Mouse (Mus musculus) CH12.LX (cell line): Measurements from ENCODE around the gene Styxl1. TPM values are rescaled to one million over a fixed set of nuclear protein-coding genes. Genes with fewer than 3 reads are reported as not detected.

Source experiments
- DNase-seq: peaks from one replicate; pipeline ENCODE4 v3.0.0-alpha.2; 2013; ENCODE audit errors: extremely low read depth
- H3K27ac ChIP-seq: 2 replicates; pipeline ENCODE4 v1.5.1; 2012; ENCODE audit warnings: low read depth, mild to moderate bottlenecking, control low read depth, moderate library complexity; ENCODE audit not compliant: insufficient read depth
- H3K27me3 ChIP-seq: replicated peaks from 2 replicates; pipeline ENCODE3; 2012; ENCODE audit warnings: inconsistent platforms
- H3K36me3 ChIP-seq, 2 experiments: replicated peaks in 1 of 2; 2 replicates each; pipeline versions ENCODE3 to v1.6.1; 2012; ENCODE audit warnings: inconsistent platforms in 1 of 2, low read length in 1 of 2, mild to moderate bottlenecking in 1 of 2, mixed read lengths in 1 of 2, moderate library complexity in 1 of 2; ENCODE audit not compliant: control insufficient read depth in 1 of 2, insufficient read depth in 1 of 2
- H3K4me1 ChIP-seq, 2 experiments: 2 replicates each; pipeline ENCODE4 v1.6.1; 2012; ENCODE audit warnings: inconsistent platforms in 1 of 2, moderate library complexity in 1 of 2; ENCODE audit not compliant: insufficient read depth in 2 of 2, control insufficient read depth in 1 of 2
- H3K4me2 ChIP-seq: 2 replicates; pipeline ENCODE4 v1.6.1; 2012; ENCODE audit warnings: low read depth, mild to moderate bottlenecking, control low read depth; ENCODE audit not compliant: poor library complexity, insufficient read depth, severe bottlenecking
- H3K4me3 ChIP-seq, 3 experiments: fragments of 150-350 bp in 1 of 3; sonication (generic) in 1 of 3; replicated peaks in 1 of 3; 2 replicates each; pipeline versions ENCODE3 to v1.5.1; 2011 to 2012; ENCODE audit warnings: low read depth in 2 of 3, low read length in 2 of 3, mild to moderate bottlenecking in 2 of 3, moderate library complexity in 2 of 3, control low read depth in 1 of 3, improper control_type of control experiment in 1 of 3, inconsistent platforms in 1 of 3, mixed read lengths in 1 of 3; ENCODE audit not compliant: poor library complexity in 1 of 3
- H3K79me2 ChIP-seq: replicated peaks from 2 replicates; pipeline ENCODE4 v1.6.1; 2012; ENCODE audit warnings: mild to moderate bottlenecking, moderate library complexity; ENCODE audit not compliant: control insufficient read depth, poor library complexity, insufficient read depth, severe bottlenecking; ENCODE audit errors: extremely low read depth
- H3K9ac ChIP-seq: 2 replicates; pipeline ENCODE4 v1.6.1; 2012; ENCODE audit warnings: low read depth, mild to moderate bottlenecking, control low read depth, moderate library complexity; ENCODE audit not compliant: insufficient read depth
- H3K9me3 ChIP-seq: replicated peaks from 2 replicates; pipeline ENCODE3; 2012; ENCODE audit warnings: low read length, inconsistent platforms, mixed read lengths
- BHLHE40 ChIP-seq: IDR thresholded peaks from 2 replicates; pipeline ENCODE4 v1.6.1; 2011; ENCODE audit warnings: mild to moderate bottlenecking, low read depth, low read length, improper control_type of control experiment
- CHD1 ChIP-seq: IDR thresholded peaks from 2 replicates; pipeline ENCODE4 v1.6.1; 2012; ENCODE audit warnings: low read depth, low read length, improper control_type of control experiment, inconsistent platforms
- CTCF ChIP-seq, 2 experiments: IDR thresholded peaks in 1 of 2; conservative IDR thresholded peaks in 1 of 2; 2 replicates each; pipeline ENCODE4 v1.5.1; 2011 to 2012; ENCODE audit warnings: low read depth in 2 of 2, low read length in 2 of 2, improper control_type of control experiment in 1 of 2, inconsistent platforms in 1 of 2, mild to moderate bottlenecking in 1 of 2, moderate library complexity in 1 of 2
- E2F4 ChIP-seq: IDR thresholded peaks from 2 replicates; pipeline ENCODE4 v1.6.1; 2011; ENCODE audit warnings: low read depth, low read length, improper control_type of control experiment; ENCODE audit not compliant: insufficient replicate concordance
- ELF1 ChIP-seq: IDR thresholded peaks from 2 replicates; pipeline ENCODE4 v1.6.1; 2014; ENCODE audit warnings: low read depth, mild to moderate bottlenecking, inconsistent platforms, low read length, improper control_type of control experiment
- EP300 ChIP-seq: IDR thresholded peaks from 2 replicates; pipeline ENCODE4 v1.6.1; 2011; ENCODE audit warnings: low read length, improper control_type of control experiment
- ETS1 ChIP-seq: conservative IDR thresholded peaks from 2 replicates; pipeline ENCODE4 v1.6.1; 2012; ENCODE audit warnings: low read depth, mild to moderate bottlenecking, inconsistent platforms, low read length, improper control_type of control experiment, moderate library complexity
- GABPA ChIP-seq: IDR thresholded peaks from 2 replicates; pipeline ENCODE4 v1.6.1; 2012; ENCODE audit warnings: low read depth, low read length, improper control_type of control experiment, inconsistent platforms; ENCODE audit not compliant: insufficient replicate concordance
- IRF4 ChIP-seq: IDR thresholded peaks from 2 replicates; pipeline ENCODE4 v1.6.1; 2014; ENCODE audit warnings: low read depth, mild to moderate bottlenecking, inconsistent platforms, low read length, improper control_type of control experiment
- JUND ChIP-seq: conservative IDR thresholded peaks from 2 replicates; pipeline ENCODE4 v1.6.1; 2011; ENCODE audit warnings: low read depth, low read length, improper control_type of control experiment
- MAFK ChIP-seq: IDR thresholded peaks from 2 replicates; pipeline ENCODE4 v1.6.1; 2011; ENCODE audit warnings: low read length, improper control_type of control experiment; ENCODE audit not compliant: insufficient replicate concordance
- MAX ChIP-seq: IDR thresholded peaks from 2 replicates; pipeline ENCODE4 v1.6.1; 2011; ENCODE audit warnings: low read length, improper control_type of control experiment
- MAZ ChIP-seq: IDR thresholded peaks from 2 replicates; pipeline ENCODE4 v1.6.1; 2012; ENCODE audit warnings: low read depth, mild to moderate bottlenecking, inconsistent platforms, low read length, improper control_type of control experiment, moderate library complexity
- MEF2A ChIP-seq: IDR thresholded peaks from 2 replicates; pipeline ENCODE4 v1.6.1; 2014; ENCODE audit warnings: low read depth, mild to moderate bottlenecking, inconsistent platforms, low read length, improper control_type of control experiment, borderline replicate concordance
- MXI1 ChIP-seq: IDR thresholded peaks from 2 replicates; pipeline ENCODE4 v1.6.1; 2011; ENCODE audit warnings: mild to moderate bottlenecking, low read depth, low read length, improper control_type of control experiment
- MYC ChIP-seq: IDR thresholded peaks from 2 replicates; pipeline ENCODE4 v1.6.1; 2011; ENCODE audit warnings: low read depth, mild to moderate bottlenecking, improper control_type of control experiment, low read length
- NELFE ChIP-seq: IDR thresholded peaks from 2 replicates; pipeline ENCODE4 v1.6.1; 2011; ENCODE audit warnings: low read depth, low read length, improper control_type of control experiment
- NRF1 ChIP-seq: IDR thresholded peaks from 2 replicates; pipeline ENCODE4 v1.6.1; 2014; ENCODE audit warnings: low read depth, mild to moderate bottlenecking, inconsistent platforms, low read length, improper control_type of control experiment, moderate library complexity
- PAX5 ChIP-seq: IDR thresholded peaks from 2 replicates; pipeline ENCODE4 v1.6.1; 2012; ENCODE audit warnings: low read length, inconsistent platforms, mixed read lengths
- POLR2A ChIP-seq: IDR thresholded peaks from 2 replicates; pipeline ENCODE4 v1.6.1; 2011; ENCODE audit warnings: low read depth, mild to moderate bottlenecking, improper control_type of control experiment, low read length
- RAD21 ChIP-seq: IDR thresholded peaks from 2 replicates; pipeline ENCODE4 v1.6.1; 2011; ENCODE audit warnings: low read depth, mild to moderate bottlenecking, low read length, improper control_type of control experiment, moderate library complexity
- SIN3A ChIP-seq: IDR thresholded peaks from 2 replicates; pipeline ENCODE4 v1.6.1; 2012; ENCODE audit warnings: low read length, improper control_type of control experiment, inconsistent platforms
- SMC3 ChIP-seq: IDR thresholded peaks from 2 replicates; pipeline ENCODE4 v1.6.1; 2011; ENCODE audit warnings: low read depth, low read length, improper control_type of control experiment
- TCF12 ChIP-seq: IDR thresholded peaks from 2 replicates; pipeline ENCODE4 v1.6.1; 2014; ENCODE audit warnings: low read depth, mild to moderate bottlenecking, inconsistent platforms, low read length, improper control_type of control experiment
- UBTF ChIP-seq: IDR thresholded peaks from 2 replicates; pipeline ENCODE4 v1.6.1; 2012; ENCODE audit warnings: low read depth, mild to moderate bottlenecking, inconsistent platforms, low read length, improper control_type of control experiment, moderate library complexity
- USF2 ChIP-seq: conservative IDR thresholded peaks from 2 replicates; pipeline ENCODE4 v1.6.1; 2011; ENCODE audit warnings: low read depth, low read length, improper control_type of control experiment
- ZC3H11A ChIP-seq: IDR thresholded peaks from 2 replicates; pipeline ENCODE4 v1.6.1; 2012; ENCODE audit warnings: low read depth, mild to moderate bottlenecking, inconsistent platforms, low read length, improper control_type of control experiment
- dilution Hi-C: fragments of 300-500 bp; cut with MboI; formaldehyde crosslinking; loops from 2 replicates; pipeline ENCODE4 v1.14.3; 2020; ENCODE audit warnings: low sequenced_read_pairs; ENCODE audit not compliant: extremely low pct_unique_long_range_greater_than_20kb, extremely low pct_ligation_motif_present
- in situ Hi-C: fragments of 300-500 bp; cut with MboI; formaldehyde crosslinking; loops from 3 replicates; pipeline ENCODE4 v1.14.3; 2019; ENCODE audit warnings: low sequenced_read_pairs, low pct_ligation_motif_present, low pct_unique_long_range_greater_than_20kb, mixed read lengths
- polyA plus RNA-seq: library from polyadenylated mRNA; unstranded; fragments of >175 nt; gene quantifications from 2 replicates; pipeline ENCODE4 v1.2.1, GENCODE M21; 2012; ENCODE audit warnings: low read depth; ENCODE audit not compliant: insufficient read length
- total RNA-seq, 2 experiments: library from RNA; depleted of rRNA; stranded (reverse); fragments of 300-350 nt in 1 of 2; fragments of >200 nt in 1 of 2; gene quantifications; 2 replicates each; pipeline ENCODE4 v1.2.3; 2012 to 2014

Gene Styxl1
- total and polyA plus RNA-seq, 3 experiments: not detected

DNA sequence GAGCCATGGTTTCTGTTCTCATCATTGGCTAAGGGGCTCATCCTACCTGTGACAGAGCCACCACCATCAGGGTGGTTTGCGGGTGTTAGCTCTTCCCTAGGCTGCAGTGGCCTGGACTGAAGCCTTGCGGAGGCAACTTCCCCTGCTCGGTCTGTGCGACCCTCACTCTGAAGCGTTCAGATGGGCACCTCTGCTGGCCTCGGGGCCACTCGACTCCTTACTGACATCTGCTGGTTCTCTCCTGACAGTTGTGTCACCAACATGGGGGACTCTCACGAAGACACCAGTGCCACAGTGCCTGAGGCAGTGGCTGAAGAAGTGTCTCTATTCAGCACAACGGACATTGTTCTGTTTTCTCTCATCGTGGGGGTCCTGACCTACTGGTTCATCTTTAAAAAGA is 62.6 kb downstream of the Styxl1 start:
- Histone ChIP-seq H3K4me3 (no peak overlapping the region), H3K36me3 (peaks cover 23 to 56% of the 10 kb centered on the region in 2 experiments), H3K79me2 (peaks cover 7% of the 10 kb centered on the region; the same call in 1 of the 2 replicates), H3K27me3 (no peaks in the 10 kb centered on the region), H3K9me3 (no peaks in the 10 kb centered on the region), H3K4me2 (no peak overlapping the region), H3K9ac (no peak overlapping the region), H3K4me1 (peaks cover 44 to 69% of the 10 kb centered on the region in 2 experiments), H3K27ac (no peak overlapping the region)
- no peak for DNase-seq
- TF ChIP-seq RAD21 (peak; percentile 36), CTCF (conservative IDR thresholded peaks at IDR 0.05 in 1 of 2, IDR thresholded peaks at IDR 0.05 in 1 of 2; ENCODE audit: low read depth in 2 of 2, low read length in 2 of 2) (peak in 1 of 2 experiments; percentile 57; a peak in 2 of 4 replicates), SMC3 (peak; percentile 62), JUND (no peak), UBTF (no peak)
- in situ Hi-C loops (no loop called here), dilution Hi-C loops (no loop called here)

DNA sequence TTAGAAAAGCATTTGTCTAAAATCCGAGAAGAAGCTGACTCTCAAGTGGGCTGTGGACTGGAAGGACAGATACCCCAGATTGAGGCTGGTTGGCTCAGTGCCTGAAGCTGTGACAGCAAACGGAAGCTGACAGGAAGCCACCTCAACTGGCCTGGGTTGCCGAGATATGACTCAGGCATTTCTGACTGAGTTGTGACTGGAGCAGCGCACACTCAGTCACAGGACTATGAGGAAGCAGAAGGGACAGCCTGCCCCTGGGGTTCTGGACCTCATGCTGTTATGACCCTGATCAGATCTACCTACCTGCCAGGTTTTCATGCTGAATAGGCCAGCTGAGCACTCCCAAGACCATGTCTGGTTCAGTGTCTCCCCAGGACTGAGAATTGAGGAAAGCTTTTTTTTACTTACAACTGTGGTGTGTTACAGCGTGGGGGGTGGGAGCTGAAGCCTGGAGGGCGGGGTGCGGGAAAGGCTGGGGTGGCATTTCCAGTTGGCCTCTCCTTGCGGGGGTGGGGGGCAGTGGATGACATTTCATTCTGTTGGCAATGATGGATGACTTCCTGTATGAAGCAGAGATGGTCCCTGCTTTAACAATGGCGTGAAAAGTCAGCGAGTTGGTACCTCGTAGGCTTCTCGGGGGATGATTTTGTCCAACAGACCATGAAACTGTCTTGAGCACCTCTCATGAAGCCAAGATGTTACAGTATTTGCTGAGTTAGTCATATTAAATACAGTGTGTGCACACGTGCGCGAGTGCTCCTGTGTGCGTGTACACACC is 64.6 kb downstream of the Styxl1 start:
- no peaks in the 10 kb centered on the region for H3K27me3 ChIP-seq
- peak; percentile 81 for TF ChIP-seq BHLHE40
- TF ChIP-seq ETS1: peak; percentile 83
- TF ChIP-seq IRF4: peak; percentile 70
- TF ChIP-seq MYC: peak; percentile 74; the same call in 1 of the 2 replicates
- no peak for TF ChIP-seq RAD21
- no peak; the same call in 1 of the 2 replicates for TF ChIP-seq MEF2A
- TF ChIP-seq NELFE: no peak
- TF ChIP-seq E2F4: no peak
- TF ChIP-seq MAZ: no peak
- peak; percentile 71 for TF ChIP-seq NRF1
- TF ChIP-seq POLR2A: peak; percentile 65
- no peak for TF ChIP-seq ZC3H11A
- TF ChIP-seq UBTF: 0 out of 2 replicates have a peak, but pooled peaks have one; percentile 38
- no peak for TF ChIP-seq USF2
- TF ChIP-seq CHD1: no peak
- TF ChIP-seq TCF12: no peak
- TF ChIP-seq ELF1: peak; percentile 73
- TF ChIP-seq MAX: 0 out of 2 replicates have a peak, but pooled peaks have one; percentile 37
- no peak for TF ChIP-seq GABPA
- TF ChIP-seq MAFK: peak; percentile 80; the same call in 1 of the 2 replicates
- TF ChIP-seq MXI1: peak; percentile 59; the same call in 1 of the 2 replicates
- TF ChIP-seq PAX5: no peak
- TF ChIP-seq SIN3A: peak; percentile 69
- no peak for TF ChIP-seq EP300
- TF ChIP-seq, all 38 proteins: peak for 12
- Histone ChIP-seq H3K9ac (peak overlapping the region; percentile 21; the same call in 1 of the 2 replicates), H3K9me3 (peaks cover 7% of the 10 kb centered on the region), H3K4me2 (peak overlapping the region; percentile 61), H3K27ac (peak overlapping the region; percentile 61), H3K4me3 (no peak overlapping the region), H3K79me2 (peaks cover 7% of the 10 kb centered on the region; the same call in 1 of the 2 replicates), H3K36me3 (peaks cover 23 to 49% of the 10 kb centered on the region in 2 experiments), H3K4me1 (peaks cover 36 to 63% of the 10 kb centered on the region in 2 experiments)
- in situ Hi-C loops (no loop called here), dilution Hi-C loops (no loop called here)
- DNase-seq: peak; percentile 85
